Mouse (Mus musculus) heart, adult 2 months (tissue): ENCODE measurements around the gene Cirbp.

Experiments used
- CTCF ChIP-seq: fragments of 200-600 bp; IDR thresholded peaks from 2 replicates; pipeline ENCODE4 v1.8.1; 2022; ENCODE audit warnings: antibody characterized with exemption, mild to moderate bottlenecking, moderate library complexity
- POLR2A ChIP-seq: fragments of 200-500 bp; IDR thresholded peaks from 2 replicates; pipeline ENCODE4 v1.6.1; 2011; ENCODE audit warnings: mild to moderate bottlenecking, low read depth, low read length, control low read depth; ENCODE audit not compliant: insufficient read depth

- TF ChIP-seq POLR2A (peak; percentile 75), CTCF (no peak)
Observed at GRCm38 (mm10) chr10:80159561-80160454, 6.0 kb upstream of the Cirbp start.
